Mouse (Mus musculus) cerebellum, adult (tissue): ENCODE results near the gene Sema4d.

Experiments
- ATAC-seq: cut with Nextera tagmentation; 2 replicates; pipeline ENCODE4 v1.9.2; 2017; ENCODE audit warnings: mild to moderate bottlenecking, moderate library complexity, mixed read lengths; ENCODE audit not compliant: insufficient number of reproducible peaks, low FRiP score, low TSS enrichment

Sema4d gene

GRCm38 (mm10) chr13:51815865-51816504 lies 22.4 kb upstream of the Sema4d start:
- no peak for ATAC-seq

DNA sequence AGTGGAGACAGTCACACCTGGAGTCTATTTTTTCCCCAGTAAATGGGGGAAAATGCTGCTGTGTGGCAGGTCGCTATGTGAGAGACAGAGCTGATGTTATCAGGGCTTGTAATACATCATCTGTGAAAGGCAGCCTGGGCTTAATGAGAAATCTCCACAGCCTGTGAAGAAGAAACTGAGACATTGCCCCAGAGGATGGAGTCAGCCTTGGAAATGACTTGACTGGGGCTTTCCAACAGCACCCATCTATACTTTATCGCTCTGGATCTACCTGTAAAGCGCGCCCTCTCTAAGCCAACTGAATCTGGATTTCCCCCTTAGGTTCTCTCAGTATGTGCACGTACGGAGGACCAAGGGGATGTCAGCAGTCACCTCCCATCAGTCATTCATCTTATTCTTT lies 21.1 kb upstream of the Sema4d start:
- no peak for ATAC-seq

GRCm38 (mm10) chr13:51813621-51814615 lies 20.4 kb upstream of the Sema4d start:
- ATAC-seq, result no peak

DNA sequence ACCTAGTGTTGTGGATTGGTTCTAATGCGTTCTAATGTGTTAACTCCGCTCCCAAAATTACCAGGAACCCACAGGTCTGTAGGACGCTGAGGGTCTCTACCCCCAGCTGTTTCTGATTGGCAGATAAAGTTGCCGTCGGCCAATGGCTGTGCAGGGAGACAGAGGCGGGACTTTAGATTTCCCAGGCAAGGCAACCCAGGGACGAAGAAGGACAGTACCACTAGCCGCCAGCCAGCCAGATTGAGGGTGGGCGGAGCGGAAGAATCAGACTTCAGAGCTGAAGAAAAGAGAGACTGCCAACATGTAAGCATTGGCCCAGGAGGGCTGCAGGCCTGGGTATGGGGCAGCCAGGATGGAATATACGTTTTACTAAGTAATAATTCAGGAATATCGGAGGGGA lies 14.6 kb upstream of the Sema4d start:
- ATAC-seq, result no peak

GRCm38 (mm10) chr13:51806220-51806619 lies 12.7 kb upstream of the Sema4d start:
- peak; percentile 42; the same call in 1 of the 2 replicates for ATAC-seq

DNA sequence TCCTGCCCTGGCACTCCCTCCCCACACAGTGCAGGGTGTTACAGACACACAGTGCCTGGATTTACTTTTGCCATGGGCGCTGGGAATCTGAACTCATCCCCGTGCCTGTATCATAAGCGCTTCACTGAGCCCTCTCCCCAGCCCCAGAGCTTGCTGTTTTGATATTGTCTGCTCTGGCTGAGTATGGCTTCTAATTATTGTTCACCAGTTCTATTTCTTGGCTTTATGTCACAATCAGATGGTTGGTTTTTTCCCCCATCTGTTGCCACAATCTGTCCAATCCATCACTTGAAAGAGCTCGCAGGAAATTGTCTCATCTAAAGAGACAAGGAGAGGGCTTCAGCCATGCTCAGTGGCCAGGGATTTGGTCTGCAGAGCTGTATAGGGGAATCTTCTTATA lies 12.1 kb upstream of the Sema4d start:
- ATAC-seq, result peak; percentile 88

GRCm38 (mm10) chr13:51800921-51801320 lies 7.4 kb upstream of the Sema4d start:
- ATAC-seq, result no peak

DNA sequence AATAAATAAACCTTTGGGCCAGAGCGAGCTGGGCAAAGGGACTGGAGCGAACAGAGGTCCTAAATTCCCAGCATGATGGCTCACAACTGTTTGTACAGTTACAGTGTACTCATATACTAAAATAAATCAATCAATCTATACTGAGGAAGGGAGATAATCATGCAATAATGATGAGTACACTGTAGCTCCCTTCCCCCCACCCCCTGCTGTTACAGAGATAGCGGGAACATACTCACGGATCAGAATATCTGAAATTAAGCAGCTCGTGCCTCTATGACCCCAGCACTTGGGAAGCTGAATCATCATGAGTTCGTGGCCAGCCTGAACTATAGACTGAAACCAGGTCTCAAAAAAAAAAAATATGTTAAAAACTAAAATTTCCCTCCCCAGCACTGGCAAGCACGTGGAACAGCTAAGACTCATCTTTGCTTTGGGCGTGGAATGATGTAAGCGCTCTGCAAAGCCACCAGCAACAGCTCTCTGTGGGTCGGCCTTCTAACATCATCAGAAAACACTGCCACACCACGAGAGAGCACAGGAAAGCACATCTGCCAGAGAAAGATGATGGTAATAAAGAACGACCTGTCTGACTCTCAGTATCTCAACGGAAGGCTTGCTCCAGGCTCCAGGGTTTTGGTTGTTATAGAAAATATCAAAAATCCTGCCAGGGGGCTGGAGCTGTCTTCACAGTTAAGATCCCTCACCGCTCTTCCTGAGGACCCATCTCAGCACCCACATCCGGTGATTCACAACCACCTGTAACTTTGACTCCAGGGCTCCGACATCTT lies 6.4 kb upstream of the Sema4d start:
- no peak for ATAC-seq

- no peak for ATAC-seq
Measured at GRCm38 (mm10) chr13:51797899-51798746, 4.6 kb upstream of the Sema4d start.

- ATAC-seq, result no peak
Measured at GRCm38 (mm10) chr13:51793948-51794347, 401 bp upstream of the Sema4d start.

GRCm38 (mm10) chr13:51792729-51793424 lies 670 bp downstream of the Sema4d start:
- peak; percentile 28; the same call in 1 of the 2 replicates for ATAC-seq

- no peak for ATAC-seq
Measured at GRCm38 (mm10) chr13:51792135-51792573, 1.4 kb downstream of the Sema4d start.

- ATAC-seq, result no peak
Measured at GRCm38 (mm10) chr13:51791604-51792003, 1.9 kb downstream of the Sema4d start.

- no peak for ATAC-seq
Measured at GRCm38 (mm10) chr13:51790793-51791192, 2.8 kb downstream of the Sema4d start.

- no peak for ATAC-seq
Measured at GRCm38 (mm10) chr13:51787858-51788257, 5.7 kb downstream of the Sema4d start.

- no peak for ATAC-seq
Measured at GRCm38 (mm10) chr13:51786616-51787015, 6.9 kb downstream of the Sema4d start.

- ATAC-seq, result no peak
Measured at GRCm38 (mm10) chr13:51784476-51784875, 9.1 kb downstream of the Sema4d start.

- ATAC-seq, result peak; percentile 70; the same call in 1 of the 2 replicates
Measured at GRCm38 (mm10) chr13:51783857-51784256, 9.7 kb downstream of the Sema4d start.

DNA sequence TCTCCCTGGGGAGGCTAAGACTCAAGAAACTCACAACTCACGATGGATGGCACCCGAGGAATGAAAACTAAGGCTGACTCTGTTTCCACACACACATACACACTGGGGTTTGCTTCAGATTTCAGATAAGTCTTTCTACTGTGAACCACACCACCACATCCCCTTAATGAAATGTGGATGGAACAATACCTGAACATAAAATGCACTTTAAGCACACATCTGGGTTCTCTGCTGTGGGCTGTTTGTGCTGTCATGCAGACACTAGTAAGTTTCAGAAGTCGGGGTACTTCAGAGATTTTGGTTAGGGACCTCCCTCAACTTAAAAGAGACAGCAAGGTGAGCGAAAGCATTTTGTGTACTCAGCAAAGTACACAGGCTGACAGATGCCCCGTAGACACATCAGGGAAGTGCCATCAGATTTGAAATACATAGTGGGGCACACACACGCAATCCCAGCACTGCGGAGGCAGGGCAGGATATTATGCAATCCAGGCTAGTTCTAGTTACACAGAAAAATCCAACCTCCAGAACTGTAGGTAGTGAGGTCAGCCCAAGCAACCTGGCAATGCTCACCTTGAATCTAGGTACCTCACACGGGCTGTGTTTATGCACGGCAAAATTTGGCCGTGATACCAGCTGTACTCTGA lies 12.9 kb downstream of the Sema4d start:
- no peak for ATAC-seq
